Mouse (Mus musculus) MEL (cell line): Measurements from ENCODE around the gene Mmgt2. TPM values are rescaled to one million over a fixed set of nuclear protein-coding genes. Genes with fewer than 3 reads are reported as not detected.

Experiments
- DNase-seq: peaks from one replicate; pipeline ENCODE4 v3.0.0; 2011; ENCODE audit warnings: low read depth, low spot score
- H3K27ac ChIP-seq: 2 replicates; pipeline ENCODE4 v1.5.1; 2012; ENCODE audit warnings: low read depth, mild to moderate bottlenecking, control low read depth, low read length, moderate library complexity; ENCODE audit not compliant: control insufficient read depth
- H3K27me3 ChIP-seq, 2 experiments: fragments of 150-350 bp in 1 of 2; sonication (generic) in 1 of 2; 2 replicates each; pipeline ENCODE4 v1.6.1; 2012; ENCODE audit warnings: low read length in 2 of 2, mild to moderate bottlenecking in 2 of 2, improper control_type of control experiment in 1 of 2, moderate library complexity in 1 of 2; ENCODE audit not compliant: insufficient read depth in 2 of 2, control insufficient read depth in 1 of 2
- H3K36me3 ChIP-seq, 2 experiments: 2 replicates each; pipeline ENCODE4 v1.6.1; 2012 to 2014; ENCODE audit warnings: low read length in 2 of 2, improper control_type of control experiment in 1 of 2, inconsistent platforms in 1 of 2, mild to moderate bottlenecking in 1 of 2; ENCODE audit not compliant: insufficient read depth in 2 of 2, control insufficient read depth in 1 of 2
- H3K4me1 ChIP-seq, 2 experiments: fragments of 150-350 bp in 1 of 2; sonication (generic) in 1 of 2; 2 replicates each; pipeline ENCODE4 v1.6.1; 2012; ENCODE audit warnings: low read length in 2 of 2, improper control_type of control experiment in 1 of 2, mild to moderate bottlenecking in 1 of 2; ENCODE audit not compliant: insufficient read depth in 2 of 2, control insufficient read depth in 1 of 2
- H3K4me3 ChIP-seq, 2 experiments: fragments of 150-350 bp in 1 of 2; sonication (generic) in 1 of 2; 2 replicates each; pipeline ENCODE4 v1.5.1; 2012; ENCODE audit warnings: low read depth in 2 of 2, low read length in 2 of 2, mild to moderate bottlenecking in 2 of 2, moderate library complexity in 2 of 2, control low read depth in 1 of 2, improper control_type of control experiment in 1 of 2; ENCODE audit not compliant: control insufficient read depth in 1 of 2, insufficient read depth in 1 of 2
- H3K79me2 ChIP-seq: 2 replicates; pipeline ENCODE4 v1.6.1; 2012; ENCODE audit warnings: mild to moderate bottlenecking, low read length, moderate library complexity; ENCODE audit not compliant: control insufficient read depth, poor library complexity, insufficient read depth
- H3K9ac ChIP-seq: 2 replicates; pipeline ENCODE4 v1.6.1; 2012; ENCODE audit warnings: low read depth, mild to moderate bottlenecking, control low read depth, low read length, moderate library complexity; ENCODE audit not compliant: control insufficient read depth, poor library complexity, severe bottlenecking
- H3K9me3 ChIP-seq: fragments of 150-350 bp; sonication (generic); replicated peaks from 2 replicates; pipeline ENCODE4 v1.6.1; 2012; ENCODE audit warnings: mild to moderate bottlenecking, low read length, improper control_type of control experiment, moderate library complexity; ENCODE audit not compliant: insufficient read depth
- CHD1 ChIP-seq: IDR thresholded peaks from 2 replicates; pipeline ENCODE4 v1.6.1; 2012; ENCODE audit warnings: low read depth, mild to moderate bottlenecking, inconsistent platforms, low read length, improper control_type of control experiment
- E2F4 ChIP-seq: IDR thresholded peaks from 2 replicates; pipeline ENCODE4 v1.6.1; 2011; ENCODE audit warnings: low read depth, low read length, improper control_type of control experiment, borderline replicate concordance
- ETS1 ChIP-seq: IDR thresholded peaks from 2 replicates; pipeline ENCODE4 v1.6.1; 2012; ENCODE audit warnings: low read depth, mild to moderate bottlenecking, inconsistent platforms, low read length, improper control_type of control experiment, moderate library complexity
- GABPA ChIP-seq: IDR thresholded peaks from 2 replicates; pipeline ENCODE4 v1.6.1; 2012; ENCODE audit warnings: low read depth, mild to moderate bottlenecking, inconsistent platforms, low read length, improper control_type of control experiment, moderate library complexity
- GATA1 ChIP-seq: IDR thresholded peaks from 2 replicates; pipeline ENCODE4 v1.6.1; 2011; ENCODE audit warnings: low read depth, low read length, improper control_type of control experiment
- HCFC1 ChIP-seq: IDR thresholded peaks from 2 replicates; pipeline ENCODE4 v1.6.1; 2012; ENCODE audit warnings: low read depth, mild to moderate bottlenecking, inconsistent platforms, low read length, improper control_type of control experiment, moderate library complexity
- JUND ChIP-seq: IDR thresholded peaks from 2 replicates; pipeline ENCODE4 v1.6.1; 2011; ENCODE audit warnings: low read depth, mild to moderate bottlenecking, improper control_type of control experiment, low read length
- MAFK ChIP-seq: IDR thresholded peaks from 2 replicates; pipeline ENCODE4 v1.6.1; 2011; ENCODE audit warnings: low read depth, mild to moderate bottlenecking, low read length, improper control_type of control experiment, borderline replicate concordance
- MAX ChIP-seq: IDR thresholded peaks from 2 replicates; pipeline ENCODE4 v1.6.1; 2011; ENCODE audit warnings: low read length, improper control_type of control experiment
- MAZ ChIP-seq: IDR thresholded peaks from 2 replicates; pipeline ENCODE4 v1.6.1; 2012; ENCODE audit warnings: low read depth, mild to moderate bottlenecking, inconsistent platforms, low read length, improper control_type of control experiment
- MEF2A ChIP-seq: IDR thresholded peaks from 2 replicates; pipeline ENCODE4 v1.6.1; 2014; ENCODE audit warnings: low read depth, mild to moderate bottlenecking, inconsistent platforms, low read length, improper control_type of control experiment; ENCODE audit not compliant: poor library complexity, insufficient replicate concordance, severe bottlenecking; ENCODE audit errors: extremely low read depth
- POLR2A ChIP-seq, 2 experiments: IDR thresholded peaks; 2 replicates each; pipeline ENCODE4 v1.6.1; 2011 to 2012; ENCODE audit warnings: low read length in 2 of 2, mild to moderate bottlenecking in 2 of 2, control low read depth in 1 of 2, improper control_type of control experiment in 1 of 2, low read depth in 1 of 2, moderate library complexity in 1 of 2; ENCODE audit not compliant: control insufficient read depth in 1 of 2, insufficient read depth in 1 of 2, poor library complexity in 1 of 2
- POLR2AphosphoS2 ChIP-seq: IDR thresholded peaks from 2 replicates; pipeline ENCODE4 v1.6.1; 2011; ENCODE audit warnings: low read length, improper control_type of control experiment
- POLR2AphosphoS5 ChIP-seq: IDR thresholded peaks from 2 replicates; pipeline ENCODE4 v1.6.1; 2012; ENCODE audit warnings: low read depth, borderline replicate concordance, mild to moderate bottlenecking, inconsistent platforms, low read length, moderate library complexity, mixed read lengths
- RAD21 ChIP-seq: IDR thresholded peaks from 2 replicates; pipeline ENCODE4 v1.6.1; 2011; ENCODE audit warnings: mild to moderate bottlenecking, low read depth, low read length, improper control_type of control experiment
- TAL1 ChIP-seq: IDR thresholded peaks from 2 replicates; pipeline ENCODE4 v1.6.1; 2012; ENCODE audit warnings: mild to moderate bottlenecking, inconsistent platforms, low read length, moderate library complexity, mixed read lengths
- TBP ChIP-seq: IDR thresholded peaks from 2 replicates; pipeline ENCODE4 v1.8.0; 2011; ENCODE audit warnings: low read depth, low read length, improper control_type of control experiment
- USF2 ChIP-seq, 2 experiments: IDR thresholded peaks; 2 replicates each; pipeline ENCODE4 v1.6.1; 2011 to 2012; ENCODE audit warnings: improper control_type of control experiment in 2 of 2, low read length in 2 of 2, borderline replicate concordance in 1 of 2, inconsistent platforms in 1 of 2, low read depth in 1 of 2, mild to moderate bottlenecking in 1 of 2; ENCODE audit not compliant: insufficient read depth in 1 of 2
- ZC3H11A ChIP-seq: IDR thresholded peaks from 2 replicates; pipeline ENCODE4 v1.6.1; 2012; ENCODE audit warnings: low read depth, mild to moderate bottlenecking, inconsistent platforms, low read length, improper control_type of control experiment
- ZKSCAN1 ChIP-seq: IDR thresholded peaks from 2 replicates; pipeline ENCODE4 v1.6.1; 2012; ENCODE audit warnings: low read depth, mild to moderate bottlenecking, inconsistent platforms, low read length, improper control_type of control experiment, moderate library complexity
- ZMIZ1 ChIP-seq: IDR thresholded peaks from 2 replicates; pipeline ENCODE4 v1.6.1; 2012; ENCODE audit warnings: low read depth, mild to moderate bottlenecking, inconsistent platforms, low read length, improper control_type of control experiment, moderate library complexity
- ZNF384 ChIP-seq: IDR thresholded peaks from 2 replicates; pipeline ENCODE4 v1.6.1; 2012; ENCODE audit warnings: low read depth, mild to moderate bottlenecking, inconsistent platforms, low read length, improper control_type of control experiment
- polyA plus RNA-seq, 2 experiments: library from polyadenylated mRNA; stranded (reverse) in 1 of 2; unstranded in 1 of 2; fragments of >175 nt in 1 of 2; fragments of >200 nt in 1 of 2; gene quantifications; 2 replicates each; pipeline versions ENCODE4 v1.2.1 to v1.2.4; 2012; ENCODE audit warnings: low replicate concordance in 2 of 2, low read depth in 1 of 2; ENCODE audit not compliant: insufficient read length in 2 of 2, insufficient read depth in 1 of 2, missing spikeins in 1 of 2
- total RNA-seq: library from RNA; depleted of rRNA; stranded (reverse); fragments of 300-350 nt; gene quantifications from 2 replicates; pipeline ENCODE4 v1.2.3, GENCODE M21; 2012

Mmgt2 gene
- total and polyA plus RNA-seq, 3 experiments: 24.1 to 51.9 TPM; not detected in 1

GRCm38 (mm10) chr11:62614876-62615410 lies 33.5 kb upstream of the Mmgt2 start:
- Histone ChIP-seq H3K27ac (no peak overlapping the region), H3K79me2 (no peaks in the 10 kb centered on the region), H3K9me3 (no peaks in the 10 kb centered on the region), H3K4me3 (no peak overlapping the region), H3K36me3 (no peaks in the 10 kb centered on the region), H3K9ac (no peak overlapping the region), H3K27me3 (no peaks in the 10 kb centered on the region), H3K4me1 (no peaks in the 10 kb centered on the region)
- no peak for TF ChIP-seq ZKSCAN1
- no peak for TF ChIP-seq MEF2A
- no peak for TF ChIP-seq GATA1
- no peak for TF ChIP-seq E2F4
- no peak for TF ChIP-seq GABPA
- TF ChIP-seq MAFK: no peak
- no peak for TF ChIP-seq MAZ
- TF ChIP-seq ETS1: no peak
- no peak for TF ChIP-seq CHD1
- no peak for TF ChIP-seq MAX
- TF ChIP-seq POLR2AphosphoS2: no peak
- TF ChIP-seq RAD21: no peak
- no peak for TF ChIP-seq ZC3H11A
- no peak for TF ChIP-seq ZNF384
- TF ChIP-seq USF2 (IDR thresholded peaks at IDR 0.05; ENCODE audit: borderline replicate concordance in 1 of 2, insufficient read depth in 1 of 2, low read depth in 1 of 2, low read length in 2 of 2): no peak
- TF ChIP-seq POLR2AphosphoS5: no peak
- TF ChIP-seq HCFC1: no peak
- TF ChIP-seq POLR2A (IDR thresholded peaks at IDR 0.05; ENCODE audit: control insufficient read depth in 1 of 2, insufficient read depth in 1 of 2, low read depth in 1 of 2, low read length in 2 of 2, poor library complexity in 1 of 2): no peak
- TF ChIP-seq TBP: no peak
- DNase-seq: no peak

GRCm38 (mm10) chr11:62615456-62615855 lies 33.0 kb upstream of the Mmgt2 start:
- Histone ChIP-seq H3K4me3 (no peak overlapping the region), H3K9me3 (no peaks in the 10 kb centered on the region), H3K9ac (no peak overlapping the region), H3K4me1 (no peaks in the 10 kb centered on the region)
- no peak for DNase-seq
- TF ChIP-seq ETS1 (no peak), TAL1 (no peak), MAFK (no peak), JUND (no peak), MEF2A (no peak), RAD21 (no peak), USF2 (IDR thresholded peaks at IDR 0.05; ENCODE audit: borderline replicate concordance in 1 of 2, insufficient read depth in 1 of 2, low read depth in 1 of 2, low read length in 2 of 2) (no peak), POLR2AphosphoS5 (no peak), E2F4 (no peak), ZMIZ1 (no peak)
- TF ChIP-seq, all 39 proteins: peak for 0
- H3K27me3 ChIP-seq: no peaks in the 10 kb centered on the region
- H3K36me3 ChIP-seq: no peaks in the 10 kb centered on the region
- no peaks in the 10 kb centered on the region for H3K79me2 ChIP-seq
- H3K27ac ChIP-seq: no peak overlapping the region
